Mouse (Mus musculus): ENCODE results near the gene Tuba1b.

DNA sequence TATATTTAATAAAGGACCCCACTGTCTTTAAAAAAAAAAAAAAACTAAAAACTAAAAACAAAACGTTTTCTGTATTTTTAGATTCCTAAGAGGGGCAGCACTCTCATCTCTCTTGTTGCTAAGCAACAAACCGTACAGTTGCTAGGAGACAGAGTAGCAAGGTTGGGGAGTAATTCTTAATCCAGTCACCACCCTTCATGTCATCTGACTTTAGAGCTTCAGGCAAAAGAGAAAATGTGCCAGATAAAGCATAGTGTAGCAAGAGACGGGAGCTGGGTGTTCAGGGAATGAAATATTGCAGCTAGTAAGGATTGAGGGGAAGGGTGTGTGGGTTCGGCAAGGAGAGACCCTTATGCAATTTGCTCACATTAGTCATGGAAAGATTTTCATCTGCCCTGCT, 36.7 kb upstream of the Tuba1b start:
- TF ChIP-seq CTCF (IDR thresholded peaks at IDR 0.05; ENCODE audit: low read depth) (no peak), EP300 (IDR thresholded peaks at IDR 0.05; ENCODE audit: low read depth) (no peak)
